Mouse (Mus musculus): ENCODE measurements around the gene Timm17b.
"Not testable (repeated sequence)": the region's sequence is repeated elsewhere in the genome, so short reads cannot be mapped to it uniquely, and the experiment has no call there.

Timm17b gene

GRCm38 (mm10) chrX:7898880-7899874 is at the start of gene Timm17b, which contains the start of gene Pqbp1:
Gene Timm17b (plus strand): TSS chrX:7899357.
Gene Pqbp1 (minus strand): TSS chrX:7899269.
- in situ Hi-C loops (cut with MboI, MseI): no loop called here

- in situ Hi-C loops (cut with MboI, MseI): no loop called here
Measured at GRCm38 (mm10) chrX:7854578-7854977, 44.6 kb upstream of the Timm17b start.

- in situ Hi-C loops (cut with MboI, MseI): no loop called here
Measured at GRCm38 (mm10) chrX:7859191-7859753, 39.9 kb upstream of the Timm17b start.

GRCm38 (mm10) chrX:7863181-7863580 is 36.0 kb upstream of the Timm17b start:
- in situ Hi-C loops (cut with MboI, MseI): no loop called here

- in situ Hi-C loops (cut with MboI, MseI): no loop called here
Measured at GRCm38 (mm10) chrX:7864551-7864950, 34.6 kb upstream of the Timm17b start.

GRCm38 (mm10) chrX:7865343-7865742 is 33.8 kb upstream of the Timm17b start:
- in situ Hi-C loops (cut with MboI, MseI): no loop called here

GRCm38 (mm10) chrX:7865786-7866185 is 33.4 kb upstream of the Timm17b start:
- in situ Hi-C loops (cut with MboI, MseI): no loop called here

- in situ Hi-C loops (cut with MboI, MseI): no loop called here
Measured at GRCm38 (mm10) chrX:7867141-7867540, 32.0 kb upstream of the Timm17b start.

GRCm38 (mm10) chrX:7868506-7868905 is 30.7 kb upstream of the Timm17b start:
- in situ Hi-C loops (cut with MboI, MseI): no loop called here

- in situ Hi-C loops (cut with MboI, MseI): no loop called here
Measured at GRCm38 (mm10) chrX:7869826-7870225, 29.3 kb upstream of the Timm17b start.

GRCm38 (mm10) chrX:7878007-7878419 is 21.1 kb upstream of the Timm17b start, which contains the start of gene Pim2:
Gene Pim2 (plus strand): TSS chrX:7878262.
- in situ Hi-C loops (cut with MboI, MseI): no loop called here

- in situ Hi-C loops (cut with MboI, MseI): no loop called here
Measured at GRCm38 (mm10) chrX:7878495-7878894, 20.7 kb upstream of the Timm17b start.

GRCm38 (mm10) chrX:7879819-7880218 is 19.3 kb upstream of the Timm17b start:
- in situ Hi-C loops (cut with MboI, MseI): no loop called here

- in situ Hi-C loops (cut with MboI, MseI): no loop called here
Measured at GRCm38 (mm10) chrX:7883841-7884567, 15.2 kb upstream of the Timm17b start, which contains the start of gene Slc35a2. Gene Slc35a2 (plus strand): TSS chrX:7884028.

- in situ Hi-C loops (cut with MboI, MseI): no loop called here
Measured at GRCm38 (mm10) chrX:7898211-7898610, 946 bp upstream of the Timm17b start.

- in situ Hi-C loops (cut with MboI, MseI): no loop called here
Measured at GRCm38 (mm10) chrX:7904441-7904840, 5.3 kb downstream of the Timm17b start.

GRCm38 (mm10) chrX:7907735-7908134 is 8.6 kb downstream of the Timm17b start, which contains the start of gene Gm10491:
Gene Gm10491 (minus strand): TSS chrX:7907835.
- in situ Hi-C loops (cut with MboI, MseI): no loop called here

GRCm38 (mm10) chrX:7909242-7909641 is 10.1 kb downstream of the Timm17b start, which contains the start of gene Gm10490:
Gene Gm10490 (plus strand): TSS chrX:7909542.
- in situ Hi-C loops (cut with MboI, MseI): not testable (repeated sequence)

GRCm38 (mm10) chrX:7910473-7910872 is 11.3 kb downstream of the Timm17b start:
- in situ Hi-C loops (cut with MboI, MseI): no loop called here

- in situ Hi-C loops (cut with MboI, MseI): not testable (repeated sequence)
Measured at GRCm38 (mm10) chrX:7915669-7916068, 16.5 kb downstream of the Timm17b start.

- in situ Hi-C loops (cut with MboI, MseI): not testable (repeated sequence)
Measured at GRCm38 (mm10) chrX:7917960-7918359, 18.8 kb downstream of the Timm17b start.

Measured in T-helper 1 cell (primary cell).